Mouse (Mus musculus) forebrain, embryonic 11.5 days (tissue): ENCODE data around the gene Rbm20. TPM values are rescaled to one million over a fixed set of nuclear protein-coding genes. Genes with fewer than 3 reads are reported as not detected.
A peak's percentile ranks its signal among the peaks of the same experiment; 100 is the strongest.

Experiments
- ATAC-seq: fragments of 200-750 bp; cut with Nextera tagmentation; replicated peaks from 2 replicates; pipeline ENCODE4 v1.8.0; 2017; ENCODE audit warnings: moderate TSS enrichment; ENCODE audit not compliant: low FRiP score
- DNase-seq: peaks from one replicate; pipeline ENCODE4 v3.0.0-alpha.2; 2017; ENCODE audit warnings: low spot score
- H3K27ac ChIP-seq: fragments of 300-500 bp; sonication (generic); 2 replicates; pipeline ENCODE4 v1.5.1; 2014; ENCODE audit warnings: low read depth, low read length
- H3K27me3 ChIP-seq: fragments of 300-500 bp; sonication (generic); 2 replicates; pipeline ENCODE4 v1.6.1; 2014; ENCODE audit warnings: mild to moderate bottlenecking, low read length, mixed read lengths; ENCODE audit not compliant: control insufficient read depth, insufficient read depth
- H3K36me3 ChIP-seq: fragments of 300-500 bp; sonication (generic); 2 replicates; pipeline ENCODE4 v1.6.1; 2014; ENCODE audit warnings: mild to moderate bottlenecking, low read length, moderate library complexity, mixed read lengths; ENCODE audit not compliant: control insufficient read depth, insufficient read depth
- H3K4me1 ChIP-seq: fragments of 300-500 bp; sonication (generic); replicated peaks from 2 replicates; pipeline ENCODE4 v1.6.1; 2014; ENCODE audit warnings: low read length, mixed read lengths; ENCODE audit not compliant: control insufficient read depth, insufficient read depth
- H3K4me2 ChIP-seq: fragments of 300-500 bp; sonication (generic); 2 replicates; pipeline ENCODE4 v1.6.1; 2014; ENCODE audit warnings: low read depth, mild to moderate bottlenecking, low read length, moderate library complexity, mixed read lengths; ENCODE audit not compliant: severe bottlenecking
- H3K4me3 ChIP-seq: fragments of 300-500 bp; sonication (generic); 2 replicates; pipeline ENCODE4 v1.5.1; 2014; ENCODE audit warnings: low read depth, low read length
- H3K9ac ChIP-seq: fragments of 300-500 bp; sonication (generic); 2 replicates; pipeline ENCODE4 v1.6.1; 2014; ENCODE audit warnings: low read length
- H3K9me3 ChIP-seq: fragments of 300-500 bp; sonication (generic); 2 replicates; pipeline ENCODE4 v1.6.1; 2016; ENCODE audit warnings: low read length, mixed read lengths; ENCODE audit not compliant: control insufficient read depth
- WGBS: fragments of 180-500 bp; shearing (Covaris S2); extraction: QIAGEN DNeasy Blood & Tissue Kit; methylation state at CpG from one replicate; pipeline ENCODE4 v1.1.7; 2014; 5-methylcytosine and 5-hydroxymethylcytosine counted together
- polyA plus RNA-seq: library from polyadenylated mRNA; unstranded; fragments of >200 nt; fragmentation: Nextera tagmentation; extraction: Ambion mirVana; gene quantifications from 2 replicates; pipeline ENCODE4 v1.2.1, GENCODE M21; 2014

Gene Rbm20
- polyA plus RNA-seq, 1 experiment from 2014 or later = 4.6 TPM

GRCm38 (mm10) chr19:53699671-53700070 is 22.6 kb downstream of the Rbm20 start:
- no peak overlapping the region for H3K4me2 ChIP-seq
- peaks cover 6% of the 10 kb centered on the region for H3K4me1 ChIP-seq
- no peak overlapping the region for H3K27ac ChIP-seq
- H3K9ac ChIP-seq = no peak overlapping the region
- no peak overlapping the region for H3K4me3 ChIP-seq
- DNase-seq (no peak), ATAC-seq (no peak)
- 34% methylated on average over 7 of the region's 7 CpGs for WGBS
- H3K36me3 ChIP-seq = no peaks in the 10 kb centered on the region
- no peaks in the 10 kb centered on the region for H3K27me3 ChIP-seq
- H3K9me3 ChIP-seq = no peaks in the 10 kb centered on the region

DNA sequence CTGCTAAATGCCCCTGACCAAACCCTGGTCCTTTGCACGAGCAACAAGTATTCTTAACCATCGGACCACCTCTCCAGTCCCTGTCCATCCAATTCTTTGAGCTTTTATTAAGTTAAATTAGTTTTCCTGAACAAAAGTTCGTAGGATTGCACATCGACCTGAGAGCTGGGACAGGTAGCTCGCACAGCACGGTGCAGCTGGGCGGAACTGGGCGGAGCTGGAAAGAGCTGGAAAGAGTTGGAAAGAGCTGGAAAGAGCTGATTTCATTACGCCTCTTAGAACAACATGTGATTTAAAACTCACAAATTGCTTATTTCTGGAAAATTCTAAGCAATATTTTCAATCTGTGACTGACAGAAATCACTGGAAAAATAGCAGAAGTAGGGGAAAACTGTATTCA is 24.3 kb downstream of the Rbm20 start:
- Histone ChIP-seq H3K9ac (no peak overlapping the region), H3K27me3 (no peaks in the 10 kb centered on the region), H3K4me1 (peaks cover 4% of the 10 kb centered on the region), H3K27ac (no peak overlapping the region), H3K9me3 (no peaks in the 10 kb centered on the region), H3K4me2 (no peak overlapping the region), H3K36me3 (no peaks in the 10 kb centered on the region), H3K4me3 (no peak overlapping the region)
- ATAC-seq (no peak), DNase-seq (no peak)
- WGBS = 93% methylated on average over 9 of the region's 9 CpGs

DNA sequence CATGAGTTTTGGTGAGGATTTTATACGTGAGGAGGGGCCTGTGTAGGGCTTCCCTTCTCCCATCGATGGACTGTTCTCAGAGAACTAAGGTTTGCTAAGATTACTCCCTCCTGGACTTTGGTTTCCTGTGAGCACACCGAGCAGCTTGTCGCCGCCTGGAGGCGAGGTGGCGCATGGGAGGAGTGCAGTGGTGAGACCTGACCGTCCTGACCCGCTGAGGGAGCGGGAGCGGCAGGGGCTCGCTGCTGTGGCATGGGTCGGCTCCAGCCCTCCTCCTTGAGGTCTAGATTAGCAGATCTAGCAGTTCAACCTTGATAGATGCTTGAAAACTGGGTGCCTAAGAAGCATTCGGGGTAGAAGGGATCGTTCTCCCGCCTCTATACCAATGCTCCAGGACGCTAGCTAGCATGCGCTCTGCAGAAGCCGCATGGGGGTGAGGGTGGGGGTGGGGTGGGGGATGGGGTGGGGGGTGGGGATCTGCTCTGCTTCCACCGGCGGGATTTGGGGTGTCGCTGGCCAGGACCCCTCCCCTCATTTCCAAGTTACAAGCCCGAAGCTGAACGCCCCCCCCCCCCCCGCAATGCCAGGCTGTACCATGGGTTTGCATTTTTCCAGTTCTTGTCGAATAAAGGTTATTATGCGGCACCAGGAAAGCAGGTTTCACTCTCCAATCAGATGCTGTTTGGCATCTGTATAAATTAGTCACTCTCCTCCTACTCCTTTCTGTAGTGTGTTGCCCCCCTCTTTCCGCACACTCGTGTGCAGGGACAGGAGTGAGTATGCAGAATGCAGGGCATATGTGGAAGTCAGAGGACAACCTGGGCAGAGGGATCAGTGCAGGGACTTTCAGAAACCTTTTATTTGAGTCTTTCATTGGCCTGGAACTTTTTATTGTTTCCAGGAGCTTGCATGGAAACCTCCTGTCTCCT is 28.1 kb downstream of the Rbm20 start:
- 3% methylated on average over 28 of the region's 29 CpGs for WGBS
- H3K27ac ChIP-seq = no peak overlapping the region
- ATAC-seq = peak; percentile 90

DNA sequence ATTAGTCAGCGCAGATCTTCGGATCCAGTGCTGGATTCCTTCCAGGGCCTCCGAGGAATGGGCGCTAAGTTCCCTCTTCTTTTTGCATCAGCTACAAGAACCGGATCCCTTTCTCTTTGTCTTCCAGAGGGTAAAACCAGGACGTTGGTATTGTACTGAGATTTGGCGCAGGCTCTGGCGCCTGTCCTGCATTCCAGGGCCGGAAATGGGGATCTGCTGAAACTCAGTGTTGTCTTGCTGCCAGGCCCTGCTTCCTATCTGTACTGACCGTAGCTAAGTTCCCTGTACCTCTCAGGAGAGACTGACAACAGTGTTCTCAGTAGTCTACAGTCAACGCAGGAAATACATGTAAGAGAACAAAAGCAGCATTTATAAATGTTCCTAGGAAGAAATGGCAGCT is 31.3 kb downstream of the Rbm20 start:
- no peaks in the 10 kb centered on the region for H3K9me3 ChIP-seq
- H3K27me3 ChIP-seq = no peaks in the 10 kb centered on the region
- H3K27ac ChIP-seq = no peak overlapping the region
- WGBS = 82% methylated on average over 11 of the region's 11 CpGs
- H3K4me2 ChIP-seq = no peak overlapping the region
- H3K4me3 ChIP-seq = no peak overlapping the region
- no peak for ATAC-seq
- H3K36me3 ChIP-seq = no peaks in the 10 kb centered on the region
- no peak for DNase-seq
- no peak overlapping the region for H3K9ac ChIP-seq
- H3K4me1 ChIP-seq = no peaks in the 10 kb centered on the region

More for the DNA sequence above, 28.1 kb downstream of the Rbm20 start:
- H3K4me2 ChIP-seq = peak overlapping the region; percentile 61
- no peaks in the 10 kb centered on the region for H3K9me3 ChIP-seq
- no peaks in the 10 kb centered on the region for H3K4me1 ChIP-seq
- H3K4me3 ChIP-seq = peak overlapping the region; percentile 32
- peak overlapping the region; percentile 43 for H3K9ac ChIP-seq
- DNase-seq = peak; percentile 89
- no peaks in the 10 kb centered on the region for H3K27me3 ChIP-seq
- no peaks in the 10 kb centered on the region for H3K36me3 ChIP-seq

DNA sequence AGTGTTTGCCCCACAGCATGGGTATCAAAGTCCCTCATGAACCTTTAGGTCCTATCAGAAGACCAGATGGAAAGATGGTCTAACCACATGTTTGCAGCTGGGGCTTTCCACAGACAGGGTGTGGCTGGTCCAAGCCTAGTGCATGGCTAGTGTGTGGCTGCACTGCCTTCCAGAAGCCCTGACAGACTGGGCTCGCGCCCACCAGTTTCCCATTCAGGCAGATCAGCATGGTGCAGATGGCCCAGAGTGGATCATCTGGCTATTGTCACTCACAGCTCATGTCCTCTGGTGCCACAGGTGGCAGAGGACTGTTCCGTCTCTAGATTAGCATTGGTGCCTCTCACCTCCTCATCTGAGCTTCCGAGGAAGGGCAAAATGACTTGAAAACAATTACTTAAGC is 33.8 kb downstream of the Rbm20 start:
- WGBS = 61% methylated on average over 4 of the region's 4 CpGs
- no peak overlapping the region for H3K4me2 ChIP-seq
- H3K36me3 ChIP-seq = no peaks in the 10 kb centered on the region
- no peak overlapping the region for H3K4me3 ChIP-seq
- no peak for ATAC-seq
- no peak overlapping the region for H3K27ac ChIP-seq
- H3K9me3 ChIP-seq = peaks cover 4% of the 10 kb centered on the region; the same call in 1 of the 2 replicates
- no peak for DNase-seq
- H3K9ac ChIP-seq = no peak overlapping the region
- H3K27me3 ChIP-seq = no peaks in the 10 kb centered on the region
- H3K4me1 ChIP-seq = no peaks in the 10 kb centered on the region

DNA sequence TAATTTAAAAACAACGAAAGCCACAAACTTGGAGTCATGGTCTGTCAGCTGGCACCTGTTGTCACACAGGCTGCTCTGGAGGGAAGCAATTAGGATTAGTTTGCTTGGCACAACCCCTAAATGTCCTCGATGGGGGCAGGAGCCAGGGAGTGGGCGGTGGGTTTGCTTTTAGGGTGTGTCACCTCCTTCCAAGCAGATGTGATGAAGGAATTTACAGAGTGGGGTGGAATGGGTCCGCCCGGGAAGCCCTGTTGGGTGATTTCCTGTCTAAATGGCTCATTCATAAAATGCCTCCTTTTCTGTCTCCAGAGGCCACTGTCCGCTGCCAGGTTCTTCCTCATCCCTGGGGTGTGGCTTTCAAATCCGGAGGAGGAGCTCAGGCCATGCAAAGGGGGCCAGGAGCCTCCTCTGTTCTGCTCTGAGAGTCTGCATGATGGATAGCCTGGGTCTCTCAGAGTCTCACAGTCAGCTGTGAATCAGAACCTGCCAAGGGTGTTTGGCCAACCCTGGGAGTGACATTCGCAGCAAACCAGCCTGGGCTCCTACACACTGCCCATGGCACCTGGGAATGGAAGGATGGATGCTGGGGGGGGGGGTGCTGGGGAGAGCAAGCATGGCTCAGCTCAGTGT is 34.3 kb downstream of the Rbm20 start:
- H3K9ac ChIP-seq = no peak overlapping the region
- H3K9me3 ChIP-seq = peaks cover 4% of the 10 kb centered on the region; the same call in 1 of the 2 replicates
- H3K36me3 ChIP-seq = no peaks in the 10 kb centered on the region
- WGBS = 61% methylated on average over 8 of the region's 8 CpGs
- H3K27me3 ChIP-seq = no peaks in the 10 kb centered on the region
- no peak overlapping the region for H3K27ac ChIP-seq
- no peak overlapping the region for H3K4me3 ChIP-seq
- no peaks in the 10 kb centered on the region for H3K4me1 ChIP-seq
- ATAC-seq = no peak
- DNase-seq = no peak
- H3K4me2 ChIP-seq = no peak overlapping the region

GRCm38 (mm10) chr19:53712297-53713025 is 35.4 kb downstream of the Rbm20 start:
- no peaks in the 10 kb centered on the region for H3K27me3 ChIP-seq
- H3K4me2 ChIP-seq = no peak overlapping the region
- H3K4me1 ChIP-seq = no peaks in the 10 kb centered on the region
- peaks cover 4% of the 10 kb centered on the region; the same call in 1 of the 2 replicates for H3K9me3 ChIP-seq
- no peak for DNase-seq
- H3K9ac ChIP-seq = no peak overlapping the region
- 72% methylated on average over 7 of the region's 7 CpGs for WGBS
- no peaks in the 10 kb centered on the region for H3K36me3 ChIP-seq
- H3K27ac ChIP-seq = no peak overlapping the region
- no peak overlapping the region for H3K4me3 ChIP-seq
- no peak for ATAC-seq

DNA sequence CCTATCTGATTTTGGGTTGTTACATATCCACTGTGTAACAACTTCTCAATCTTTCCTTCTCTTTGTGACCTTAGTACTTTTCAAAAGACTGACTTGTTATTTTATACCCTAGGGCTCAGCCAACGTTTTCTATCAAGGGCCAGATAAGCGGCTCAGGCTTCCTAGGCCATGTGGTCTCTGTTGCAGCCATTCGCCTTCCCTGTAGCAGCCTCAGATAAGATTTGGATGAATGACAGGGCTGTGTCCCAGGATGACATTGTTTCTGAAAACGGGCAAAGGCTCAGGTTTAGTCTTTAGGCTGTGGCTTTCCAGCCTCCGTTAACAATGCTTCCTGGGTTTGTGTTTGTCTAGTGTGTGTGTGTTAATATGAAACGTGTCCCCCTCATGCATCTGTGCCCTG is 36.3 kb downstream of the Rbm20 start:
- Histone ChIP-seq H3K36me3 (no peaks in the 10 kb centered on the region), H3K9ac (no peak overlapping the region), H3K27ac (no peak overlapping the region), H3K27me3 (no peaks in the 10 kb centered on the region), H3K9me3 (peaks cover 4% of the 10 kb centered on the region; the same call in 1 of the 2 replicates), H3K4me1 (no peaks in the 10 kb centered on the region), H3K4me2 (no peak overlapping the region), H3K4me3 (no peak overlapping the region)
- DNase-seq = no peak
- 86% methylated on average over 6 of the region's 6 CpGs for WGBS
- ATAC-seq = no peak
